Mouse (Mus musculus) megakaryocyte, embryonic 14.5 days (primary cell): ENCODE measurements around the gene Dclre1b. TPM values are rescaled to one million over a fixed set of nuclear protein-coding genes. Genes with fewer than 3 reads are reported as not detected.

ENCODE experiments used
- H3K27me3 ChIP-seq: replicated peaks from 2 replicates; pipeline ENCODE3; 2012; ENCODE audit warnings: inconsistent platforms
- H3K36me3 ChIP-seq: replicated peaks from 2 replicates; pipeline ENCODE3; 2012; ENCODE audit warnings: low read length, inconsistent platforms, mixed read lengths
- H3K4me1 ChIP-seq: 2 replicates; pipeline ENCODE4 v1.6.1; 2012; ENCODE audit warnings: inconsistent platforms
- H3K4me3 ChIP-seq: replicated peaks from 2 replicates; pipeline ENCODE3; 2012; ENCODE audit warnings: moderate library complexity, mild to moderate bottlenecking, inconsistent platforms
- H3K9me3 ChIP-seq: 2 replicates; pipeline ENCODE4 v1.6.1; 2012; ENCODE audit warnings: inconsistent platforms
- FLI1 ChIP-seq: IDR thresholded peaks from 2 replicates; pipeline ENCODE4 v1.6.1; 2012; ENCODE audit warnings: low read length, inconsistent platforms, mixed read lengths
- GATA1 ChIP-seq: IDR thresholded peaks from 3 replicates; pipeline ENCODE4 v1.6.1; 2012; ENCODE audit warnings: mixed read lengths, low read length, inconsistent platforms, borderline replicate concordance
- polyA plus RNA-seq: library from polyadenylated mRNA; stranded (reverse); fragments of >175 nt; gene quantifications from 2 replicates; pipeline ENCODE4 v1.2.3, GENCODE M21; 2012; ENCODE audit warnings: low replicate concordance; ENCODE audit not compliant: insufficient read depth

Gene Dclre1b
- polyA plus RNA-seq, 1 experiment = 3.1 TPM

DNA sequence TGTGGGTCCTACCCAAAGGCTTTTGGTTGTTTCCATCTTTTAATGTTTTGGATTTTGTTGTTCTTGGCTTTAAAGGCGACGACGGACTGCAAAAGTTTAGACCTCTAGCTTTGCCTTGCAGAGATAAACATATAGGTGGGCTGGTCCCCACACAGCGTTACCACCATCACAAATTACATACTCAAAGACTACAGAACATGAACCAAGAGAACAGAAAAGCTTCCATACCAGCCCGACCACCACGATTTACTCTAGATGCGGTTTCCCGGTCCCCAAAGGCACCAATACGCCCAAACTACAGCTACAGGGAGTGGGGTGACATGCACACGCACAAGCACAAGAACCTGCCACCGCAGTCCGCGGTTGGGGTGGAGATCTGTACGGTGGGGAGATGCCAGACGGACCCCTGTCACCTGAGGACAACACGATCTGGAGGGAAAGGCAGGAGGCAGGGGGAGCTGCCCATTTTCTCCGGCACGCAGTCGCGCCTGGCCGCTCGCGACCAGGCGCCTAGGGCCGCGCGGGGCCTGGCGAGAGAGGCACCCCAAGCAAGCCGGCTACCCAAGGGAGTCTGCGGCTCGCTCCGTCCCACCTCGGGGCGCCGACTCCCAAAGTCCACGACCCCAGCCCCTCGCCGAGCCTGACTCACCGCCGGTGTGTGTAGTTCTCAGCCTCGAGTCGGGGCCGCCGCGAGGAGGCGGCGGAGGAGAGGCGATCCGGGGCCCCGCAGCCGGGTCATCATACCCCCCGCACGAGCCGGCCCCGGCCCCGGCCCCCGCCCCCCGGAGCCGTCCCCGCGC, 18.7 kb downstream of the Dclre1b start:
- Histone ChIP-seq H3K4me1 (peaks cover 71% of the 10 kb centered on the region), H3K9me3 (no peaks in the 10 kb centered on the region), H3K36me3 (peaks cover 20% of the 10 kb centered on the region), H3K4me3 (peak overlapping the region; percentile 99), H3K27me3 (no peaks in the 10 kb centered on the region)
- no peak for TF ChIP-seq FLI1
- no peak for TF ChIP-seq GATA1

DNA sequence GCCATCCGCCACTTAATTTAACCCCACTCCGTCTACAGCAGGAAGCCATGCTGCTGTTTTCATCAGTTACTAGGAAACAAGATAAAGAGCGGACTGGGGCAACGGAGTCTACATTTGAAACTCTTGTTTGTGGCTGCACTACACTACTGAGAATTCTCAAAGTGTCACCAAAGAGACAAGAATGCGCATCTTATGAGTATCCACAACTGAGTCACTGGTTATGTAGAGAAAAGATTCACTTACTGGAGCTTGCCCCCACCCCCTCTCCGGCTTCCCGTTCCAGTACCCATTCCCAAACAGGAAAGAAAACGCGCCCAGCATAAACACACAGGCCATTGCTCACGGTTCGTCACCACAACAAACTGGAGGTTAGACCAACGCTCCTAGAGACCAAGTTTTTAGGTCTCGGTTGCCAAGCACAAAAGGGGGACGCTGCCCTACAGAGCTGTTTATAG, 19.3 kb downstream of the Dclre1b start:
- no peak for TF ChIP-seq FLI1
- no peak for TF ChIP-seq GATA1
- H3K4me1 ChIP-seq = peaks cover 72% of the 10 kb centered on the region
- peak overlapping the region; percentile 99 for H3K4me3 ChIP-seq
- no peaks in the 10 kb centered on the region for H3K27me3 ChIP-seq
- H3K36me3 ChIP-seq = peaks cover 24% of the 10 kb centered on the region
- H3K9me3 ChIP-seq = no peaks in the 10 kb centered on the region

DNA sequence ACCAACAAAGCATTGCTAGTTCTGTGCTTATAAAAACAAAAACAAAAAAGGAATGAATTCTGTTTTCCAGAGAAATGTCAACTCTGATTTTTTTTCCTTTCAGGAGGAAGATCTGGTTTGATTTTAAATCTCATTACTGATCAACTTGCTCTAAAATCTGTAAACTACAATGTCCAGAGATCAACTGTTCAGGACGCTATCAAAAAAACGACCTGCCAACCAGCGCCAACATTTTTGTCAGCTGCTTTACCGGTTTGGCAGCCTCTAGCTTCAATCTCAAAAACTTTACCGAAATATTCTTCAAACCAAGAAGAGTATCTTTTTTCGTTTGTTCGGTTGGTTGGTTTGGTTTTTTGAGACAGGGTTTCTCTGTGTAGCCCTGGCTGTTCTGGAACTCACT, 20.1 kb downstream of the Dclre1b start:
- H3K36me3 ChIP-seq = peaks cover 31% of the 10 kb centered on the region
- H3K4me1 ChIP-seq = peaks cover 72% of the 10 kb centered on the region
- no peak for TF ChIP-seq FLI1
- TF ChIP-seq GATA1 = no peak
- no peaks in the 10 kb centered on the region for H3K9me3 ChIP-seq
- H3K4me3 ChIP-seq = peak overlapping the region; percentile 99
- no peaks in the 10 kb centered on the region for H3K27me3 ChIP-seq

DNA sequence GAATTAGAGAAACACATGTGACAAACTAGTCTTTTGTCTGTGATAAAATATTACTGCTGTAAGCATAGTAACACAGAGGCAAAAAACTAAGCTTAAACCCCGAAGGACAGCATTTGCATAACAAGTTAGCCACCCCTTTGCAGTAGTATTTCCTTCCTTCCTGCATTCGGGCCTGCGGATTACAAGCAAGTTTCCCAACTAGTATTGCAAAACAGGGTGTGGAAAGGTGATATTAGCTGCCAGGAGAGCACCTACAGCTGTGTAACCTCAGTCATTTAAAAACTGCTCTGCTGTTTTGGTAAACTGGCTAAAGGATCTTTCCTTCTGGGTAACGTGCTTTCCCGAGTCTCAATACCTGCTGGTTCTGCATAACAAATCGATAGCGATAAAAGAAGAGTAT, 22.0 kb downstream of the Dclre1b start:
- Histone ChIP-seq H3K27me3 (no peaks in the 10 kb centered on the region), H3K4me3 (peak overlapping the region; percentile 85), H3K9me3 (no peaks in the 10 kb centered on the region), H3K36me3 (peaks cover 47% of the 10 kb centered on the region), H3K4me1 (peaks cover 72% of the 10 kb centered on the region)
- TF ChIP-seq FLI1 (no peak), GATA1 (no peak)

DNA sequence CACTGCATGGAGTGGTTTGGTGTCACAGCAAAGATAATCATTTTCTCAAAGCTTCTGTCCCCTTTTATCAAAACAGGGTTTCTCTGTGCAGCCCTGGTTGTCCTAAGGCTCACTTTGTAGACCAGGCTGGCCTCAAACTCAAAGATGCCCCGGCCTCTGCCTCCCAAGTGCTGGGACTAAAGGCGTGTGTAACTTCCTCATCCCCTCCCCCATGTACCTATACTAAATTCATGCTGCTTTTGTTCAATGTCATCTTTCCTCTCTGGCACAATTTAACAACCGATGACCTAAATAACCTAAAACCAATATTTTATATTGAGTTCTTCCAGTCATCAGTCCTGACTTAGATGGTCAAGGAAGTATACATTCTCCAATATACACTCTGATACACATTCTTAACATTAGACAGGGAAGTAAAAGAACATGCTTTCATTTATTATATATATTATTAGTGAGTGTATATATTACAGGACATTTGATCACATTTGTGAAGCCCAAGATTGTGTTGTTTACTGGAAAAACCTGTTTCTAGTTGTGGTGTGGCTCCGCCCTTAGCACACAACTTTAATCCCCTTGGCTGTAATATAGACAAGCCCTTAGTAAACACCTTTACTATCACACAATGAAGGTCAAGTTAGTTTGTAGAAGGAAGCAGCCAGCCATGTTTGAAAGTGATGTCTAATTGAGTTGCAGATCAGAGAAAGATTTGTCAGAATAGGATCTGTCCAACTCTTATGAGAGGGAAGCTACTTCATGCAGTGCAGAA, 26.2 kb downstream of the Dclre1b start:
- Histone ChIP-seq H3K27me3 (no peaks in the 10 kb centered on the region), H3K36me3 (peaks cover 79% of the 10 kb centered on the region), H3K9me3 (no peaks in the 10 kb centered on the region), H3K4me3 (peak overlapping the region; percentile 33), H3K4me1 (peaks cover 96% of the 10 kb centered on the region)
- TF ChIP-seq GATA1 = no peak
- TF ChIP-seq FLI1 = no peak

DNA sequence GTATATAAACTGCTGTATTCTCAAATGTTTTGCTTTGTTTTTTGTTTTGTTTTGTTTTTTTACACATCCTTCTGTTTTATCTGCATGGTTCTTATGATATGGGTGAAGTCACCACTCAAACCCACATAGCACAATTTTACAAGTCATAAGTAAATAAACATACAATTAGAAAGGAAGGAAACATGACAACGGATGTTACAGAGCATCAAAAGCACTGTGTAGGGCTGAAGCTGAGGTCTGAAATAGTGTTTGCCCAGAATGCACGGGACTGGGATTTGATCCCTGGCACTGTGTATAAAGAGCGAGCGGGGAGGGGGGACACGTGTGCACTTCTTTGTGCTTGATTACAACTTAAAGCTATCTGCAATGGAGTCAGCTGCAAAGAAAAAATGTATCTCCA, 28.5 kb downstream of the Dclre1b start:
- H3K9me3 ChIP-seq = no peaks in the 10 kb centered on the region
- TF ChIP-seq GATA1 = no peak
- no peak for TF ChIP-seq FLI1
- H3K36me3 ChIP-seq = peaks cover 84% of the 10 kb centered on the region
- H3K27me3 ChIP-seq = no peaks in the 10 kb centered on the region
- peaks cover 91% of the 10 kb centered on the region for H3K4me1 ChIP-seq
- H3K4me3 ChIP-seq = no peak overlapping the region

DNA sequence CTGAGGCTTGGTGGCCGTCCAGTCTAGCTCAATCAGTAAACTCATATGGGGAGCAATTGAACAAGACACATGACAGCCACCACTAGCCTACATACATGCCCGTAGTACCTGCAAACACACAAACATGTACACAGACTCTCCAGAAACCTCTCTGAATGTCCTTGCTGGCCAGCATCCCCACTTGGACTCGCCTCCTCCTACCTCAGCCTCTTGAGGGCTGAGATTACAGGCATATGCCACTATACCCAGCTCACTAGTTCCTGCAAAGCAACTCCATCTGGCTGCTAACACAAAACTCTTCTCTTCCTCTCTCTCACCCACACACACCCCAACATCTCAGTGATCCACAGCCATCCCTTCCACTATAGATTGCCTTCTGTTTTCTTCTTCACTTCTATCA, 29.0 kb downstream of the Dclre1b start:
- peaks cover 91% of the 10 kb centered on the region for H3K4me1 ChIP-seq
- H3K27me3 ChIP-seq = no peaks in the 10 kb centered on the region
- peak overlapping the region; percentile 48 for H3K4me3 ChIP-seq
- H3K9me3 ChIP-seq = no peaks in the 10 kb centered on the region
- peaks cover 88% of the 10 kb centered on the region for H3K36me3 ChIP-seq
- TF ChIP-seq FLI1 (no peak), GATA1 (no peak)

DNA sequence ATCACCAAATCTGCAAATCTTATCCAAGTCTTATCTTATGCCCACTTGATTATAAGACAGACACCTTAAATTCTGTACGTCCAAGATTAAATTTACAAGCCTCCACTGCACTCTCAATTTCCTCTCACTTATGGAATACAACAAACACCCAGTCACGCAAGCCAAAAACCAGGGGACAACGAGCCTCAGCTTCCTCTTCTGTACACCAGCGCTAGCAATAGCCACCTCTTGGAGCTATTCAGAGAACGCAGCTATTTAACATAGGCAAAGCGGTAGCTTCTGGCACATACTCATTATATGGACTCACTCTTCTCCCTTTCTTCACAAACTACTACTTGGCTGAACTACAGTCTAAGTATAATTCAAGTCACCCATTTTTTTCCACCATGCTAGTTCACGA, 30.1 kb downstream of the Dclre1b start:
- Histone ChIP-seq H3K27me3 (no peaks in the 10 kb centered on the region), H3K36me3 (peaks cover 87% of the 10 kb centered on the region), H3K4me3 (no peak overlapping the region), H3K4me1 (peaks cover 87% of the 10 kb centered on the region), H3K9me3 (no peaks in the 10 kb centered on the region)
- TF ChIP-seq GATA1 (no peak), FLI1 (no peak)

DNA sequence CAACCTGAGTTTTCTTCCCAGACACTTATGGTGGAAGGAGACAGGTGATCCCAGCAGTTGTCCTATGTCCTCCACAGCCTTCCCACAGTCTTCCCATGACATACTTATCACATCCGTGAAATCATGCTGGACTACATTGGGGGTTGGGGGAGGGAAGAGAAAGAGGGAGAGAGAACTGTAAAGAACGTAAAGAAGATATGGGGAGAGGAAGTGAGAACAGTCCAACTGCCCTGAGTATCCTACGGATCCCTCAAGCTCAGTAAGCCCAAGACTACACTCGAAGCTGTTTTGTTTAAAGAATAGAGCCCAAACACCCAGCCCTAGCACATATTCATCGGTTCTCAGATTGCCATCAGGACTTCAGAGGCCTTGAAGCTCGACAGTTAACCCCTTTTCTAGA, 30.6 kb downstream of the Dclre1b start:
- TF ChIP-seq GATA1 (no peak), FLI1 (no peak)
- peaks cover 86% of the 10 kb centered on the region for H3K36me3 ChIP-seq
- peaks cover 87% of the 10 kb centered on the region for H3K4me1 ChIP-seq
- no peaks in the 10 kb centered on the region for H3K27me3 ChIP-seq
- no peak overlapping the region for H3K4me3 ChIP-seq
- H3K9me3 ChIP-seq = no peaks in the 10 kb centered on the region

DNA sequence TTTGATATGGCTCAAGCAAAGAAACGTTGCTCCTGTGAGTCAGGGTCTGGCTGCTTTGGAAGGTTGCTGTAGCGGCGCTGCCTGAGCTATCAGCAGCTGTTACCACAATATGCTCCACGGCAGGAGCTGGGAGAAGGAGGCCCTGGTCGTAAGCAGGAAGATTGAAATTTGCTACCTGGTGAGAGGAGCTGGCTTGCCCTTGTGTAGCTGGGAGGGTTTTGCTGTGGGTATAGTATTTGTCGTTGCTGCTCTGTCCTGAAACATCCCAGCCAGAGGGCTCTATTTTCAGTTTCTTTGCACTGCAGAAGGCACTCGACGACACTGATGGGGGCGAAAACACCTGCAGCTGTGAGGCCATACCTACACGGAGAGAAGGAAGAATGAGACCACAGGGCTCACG, 31.3 kb downstream of the Dclre1b start:
- Histone ChIP-seq H3K9me3 (no peaks in the 10 kb centered on the region), H3K36me3 (peaks cover 88% of the 10 kb centered on the region), H3K27me3 (no peaks in the 10 kb centered on the region), H3K4me3 (peak overlapping the region; percentile 59), H3K4me1 (peaks cover 87% of the 10 kb centered on the region)
- TF ChIP-seq FLI1 (no peak), GATA1 (no peak)
